In the genomic region with DNA sequence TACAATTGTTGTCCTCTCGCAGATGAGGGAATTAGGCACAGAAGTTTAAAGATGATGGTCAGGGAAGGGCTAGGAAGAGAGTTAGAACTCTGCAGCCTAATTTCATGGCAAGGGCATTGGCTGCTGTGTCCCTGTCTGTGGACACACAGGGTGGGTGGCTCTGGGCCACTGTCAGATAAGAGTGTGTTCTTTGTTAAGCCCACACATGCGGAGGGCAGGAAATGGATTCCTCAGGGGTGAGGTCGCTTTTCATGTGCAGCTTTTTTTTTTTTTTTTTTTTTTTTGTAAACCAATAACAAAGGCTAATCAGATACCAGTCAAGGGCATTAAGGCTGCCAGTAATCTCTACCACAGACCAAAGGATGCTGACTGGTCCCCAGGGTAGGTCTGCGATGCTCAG, we compare ENCODE assay signal across 20 mouse cellular contexts. TPM values are rescaled to one million over a fixed set of nuclear protein-coding genes. Genes with fewer than 3 reads are reported as not detected.
DNase-seq lines count a peak whose midpoint lies in the region; ATAC-seq and TF ChIP-seq lines count a peak whose summit lies in the region.
"Had no signal": no experiment of that assay in that cellular context is flagged by ENCODE, and none has a peak within 500 bp of the region (broad histone marks: within the 10 kb centered on the region; RNA-seq: fewer than 3 reads in every experiment).

No protein-coding gene starts in this region.

- DNase-seq in hindbrain, embryonic 10.5 days (ENCODE audit: low spot score), result peak; percentile 40
- peak; percentile 48 for DNase-seq in 3T3-L1 (ENCODE audit: low read depth, low spot score)
- peak; percentile 28 for DNase-seq in 416B (ENCODE audit: low read depth)
- no peak for DNase-seq in limb, embryonic 10.5 days (ENCODE audit: low spot score)
- no peak for DNase-seq in urinary bladder, postnatal 36 days (ENCODE audit: low spot score in 2 of 2)
- no peak for DNase-seq in kidney, adult 2 months
- DNase-seq: adrenal gland, postnatal 10 days; cerebellum, adult 9-11 months; lung, postnatal 14 days; midbrain, embryonic 14.5 days had no signal

- peaks cover 4% of the 10 kb centered on the region; the same call in 1 of the 2 replicates for H3K27me3 ChIP-seq in hindbrain, embryonic 10.5 days (ENCODE audit: insufficient read depth, poor library complexity, severe bottlenecking)
- H3K27me3 ChIP-seq in hindbrain, embryonic 13.5 days, result peaks cover 3% of the 10 kb centered on the region; the same call in 1 of the 2 replicates
- H3K27me3 ChIP-seq in limb, embryonic 10.5 days (ENCODE audit: low read depth, poor library complexity, severe bottlenecking), result no peaks in the 10 kb centered on the region
- H3K27me3 ChIP-seq in kidney, adult 2 months (replicated peaks; ENCODE audit: control insufficient read depth, insufficient read depth, low read length), result no peaks in the 10 kb centered on the region; the same call in 1 of the 2 replicates
- H3K27me3 ChIP-seq: embryonic facial prominence, embryonic 15.5 days; hindbrain, embryonic 15.5 days; kidney, embryonic 15.5 days; limb, embryonic 15.5 days; neural tube, embryonic 12.5 days had no signal

- TF ChIP-seq CTCF in kidney, adult 2 months (conservative IDR thresholded peaks at IDR 0.05; ENCODE audit: insufficient read depth, insufficient read length, low read depth, low read length), result no peak

- TF ChIP-seq POLR2A in kidney, adult 2 months (IDR thresholded peaks at IDR 0.05; ENCODE audit: low read depth, low read length), result no peak

- H3K27ac ChIP-seq in hindbrain, embryonic 10.5 days, result 0 out of 2 replicates have a peak overlapping the region, but pooled peaks have one; percentile 6
- H3K27ac ChIP-seq in hindbrain, embryonic 13.5 days, result no peak overlapping the region
- H3K27ac ChIP-seq in limb, embryonic 10.5 days, result peak overlapping the region; percentile 6; the same call in 1 of the 2 replicates
- no peak overlapping the region for H3K27ac ChIP-seq in kidney, adult 2 months (ENCODE audit: insufficient read depth, low read depth, low read length)
- H3K27ac ChIP-seq: embryonic facial prominence, embryonic 15.5 days; forebrain, embryonic 13.5 days; hindbrain, embryonic 15.5 days; kidney, embryonic 15.5 days; layer of hippocampus, adult 2 months; left cerebral cortex, adult 2 months; limb, embryonic 15.5 days; neural tube, embryonic 12.5 days had no signal

- H3K9me3 ChIP-seq in hindbrain, embryonic 10.5 days, result no peaks in the 10 kb centered on the region
- no peaks in the 10 kb centered on the region for H3K9me3 ChIP-seq in hindbrain, embryonic 13.5 days
- no peaks in the 10 kb centered on the region for H3K9me3 ChIP-seq in limb, embryonic 10.5 days (replicated peaks)
- H3K9me3 ChIP-seq: embryonic facial prominence, embryonic 15.5 days; forebrain, embryonic 13.5 days; hindbrain, embryonic 15.5 days; kidney, embryonic 15.5 days; limb, embryonic 15.5 days; neural tube, embryonic 12.5 days had no signal

- 33% methylated on average over 4 of the region's 4 CpGs for WGBS in hindbrain, embryonic 10.5 days
- WGBS in hindbrain, embryonic 13.5 days, result 43% methylated on average over 4 of the region's 4 CpGs
- WGBS in limb, embryonic 10.5 days, result 42% methylated on average over 4 of the region's 4 CpGs
- 66% methylated on average over 4 of the region's 4 CpGs for WGBS in kidney, adult 2 months

- H3K4me3 ChIP-seq in hindbrain, embryonic 10.5 days, result no peak overlapping the region
- no peak overlapping the region for H3K4me3 ChIP-seq in hindbrain, embryonic 13.5 days
- H3K4me3 ChIP-seq in limb, embryonic 10.5 days, result no peak overlapping the region
- no peak overlapping the region for H3K4me3 ChIP-seq in kidney, adult 2 months (ENCODE audit: insufficient read depth, low read depth, low read length)
- H3K4me3 ChIP-seq: embryonic facial prominence, embryonic 15.5 days; forebrain, embryonic 13.5 days; hindbrain, embryonic 15.5 days; kidney, embryonic 15.5 days; layer of hippocampus, adult 2 months; left cerebral cortex, adult 2 months; limb, embryonic 15.5 days; neural tube, embryonic 12.5 days had no signal

- peaks cover 36% of the 10 kb centered on the region for H3K4me1 ChIP-seq in hindbrain, embryonic 10.5 days (replicated peaks)
- peaks cover 14% of the 10 kb centered on the region for H3K4me1 ChIP-seq in hindbrain, embryonic 13.5 days (replicated peaks)
- peaks cover 32% of the 10 kb centered on the region for H3K4me1 ChIP-seq in limb, embryonic 10.5 days
- H3K4me1 ChIP-seq in kidney, adult 2 months (ENCODE audit: control insufficient read depth, insufficient read depth, low read length), result 0 out of 2 replicates have a peak, but pooled peaks cover 3% of the 10 kb centered on the region

- ATAC-seq in hindbrain, embryonic 13.5 days (ENCODE audit: low FRiP score), result no peak
- ATAC-seq: forebrain, embryonic 13.5 days had no signal

- no peak overlapping the region for H3K9ac ChIP-seq in hindbrain, embryonic 13.5 days
- H3K9ac ChIP-seq: embryonic facial prominence, embryonic 15.5 days; forebrain, embryonic 13.5 days; hindbrain, embryonic 15.5 days; kidney, embryonic 15.5 days; limb, embryonic 15.5 days; neural tube, embryonic 12.5 days had no signal

- no peaks in the 10 kb centered on the region for H3K36me3 ChIP-seq in hindbrain, embryonic 10.5 days
- no peaks in the 10 kb centered on the region for H3K36me3 ChIP-seq in hindbrain, embryonic 13.5 days
- no peaks in the 10 kb centered on the region for H3K36me3 ChIP-seq in limb, embryonic 10.5 days
- H3K36me3 ChIP-seq in kidney, adult 2 months (ENCODE audit: control insufficient read depth, insufficient read depth, low read length), result no peaks in the 10 kb centered on the region
- H3K36me3 ChIP-seq: embryonic facial prominence, embryonic 15.5 days; hindbrain, embryonic 15.5 days; kidney, embryonic 15.5 days; limb, embryonic 15.5 days; neural tube, embryonic 12.5 days had no signal

- H3K4me2 ChIP-seq in hindbrain, embryonic 13.5 days, result no peak overlapping the region
- H3K4me2 ChIP-seq: embryonic facial prominence, embryonic 15.5 days; forebrain, embryonic 13.5 days; heart, embryonic 11.5 days; hindbrain, embryonic 15.5 days; kidney, embryonic 15.5 days; limb, embryonic 15.5 days; neural tube, embryonic 12.5 days had no signal

RNA-seq across cellular contexts. Expression of a gene that starts 45.4 kb away (rescaled TPM):
- 109 and 121 TPM in 2 replicates for polyA plus RNA-seq in hindbrain, embryonic 10.5 days (2016; fragmentation: Nextera tagmentation; extraction: Ambion mirVana)
- 103 and 105 TPM in 2 replicates for polyA plus RNA-seq in hindbrain, embryonic 13.5 days (2015; fragmentation: Nextera tagmentation; extraction: Ambion mirVana)
- polyA plus RNA-seq in limb, embryonic 10.5 days (2016; fragmentation: Nextera tagmentation; extraction: Ambion mirVana), result 121 and 139 TPM in 2 replicates
- polyA plus RNA-seq in kidney, adult 2 months (2012; rRNA removed), result 24.6 and 31.1 TPM in 2 replicates

RNA-seq across cellular contexts. Expression of a gene that starts 57.9 kb away (rescaled TPM):
- 22.4 and 29.4 TPM in 2 replicates for polyA plus RNA-seq in hindbrain, embryonic 10.5 days (2016; fragmentation: Nextera tagmentation; extraction: Ambion mirVana)
- polyA plus RNA-seq in hindbrain, embryonic 13.5 days (2015; fragmentation: Nextera tagmentation; extraction: Ambion mirVana), result 58.6 and 60.4 TPM in 2 replicates
- 15.6 and 22.8 TPM in 2 replicates for polyA plus RNA-seq in limb, embryonic 10.5 days (2016; fragmentation: Nextera tagmentation; extraction: Ambion mirVana)
- polyA plus RNA-seq in kidney, adult 2 months (2012; rRNA removed), result 37.7 and 58.1 TPM in 2 replicates

Comparison
In these comparisons a context has a peak if more than half of its experiments do, and no peak if none do; other contexts are left out.
1. H3K27ac ChIP-seq: peak in hindbrain, embryonic 10.5 days (single experiment) and limb, embryonic 10.5 days (single experiment); none in hindbrain, embryonic 13.5 days (single experiment) and kidney, adult 2 months (single experiment).
2. DNase-seq: peak in hindbrain, embryonic 10.5 days (single experiment), 3T3-L1 (single experiment) and 416B (single experiment); none in limb, embryonic 10.5 days (single experiment), urinary bladder, postnatal 36 days (0 of 2) and kidney, adult 2 months (single experiment).